Mouse (Mus musculus): ENCODE results near the gene Ndufv2. TPM values are rescaled to one million over a fixed set of nuclear protein-coding genes. Genes with fewer than 3 reads are reported as not detected.

Gene Ndufv2
- polyA plus RNA-seq (2011; ENCODE audit: insufficient read depth, insufficient read length, low read depth, missing spikeins): 211 and 233 TPM in 2 replicates

- TF ChIP-seq EP300 (IDR thresholded peaks at IDR 0.05; ENCODE audit: insufficient read depth, low read depth, low read length): no peak
- no peak for TF ChIP-seq POLR2A (IDR thresholded peaks at IDR 0.05; ENCODE audit: insufficient read depth, low read length)
- TF ChIP-seq CTCF (IDR thresholded peaks at IDR 0.05; ENCODE audit: low read depth, low read length): peak; percentile 50
- Histone ChIP-seq H3K27ac (ENCODE audit: insufficient read depth, low read length) (peak within 1 kb of the TSS; percentile 76), H3K9ac (ENCODE audit: low read depth, poor library complexity, severe bottlenecking) (peak within 1 kb of the TSS; percentile 88), H3K4me1 (ENCODE audit: control insufficient read depth, insufficient read depth, low read length) (no peaks in the 10 kb centered on the region), H3K27me3 (ENCODE audit: control insufficient read depth, insufficient read depth, low read length, poor library complexity, severe bottlenecking) (no peaks in the 10 kb centered on the region), H3K9me3 (replicated peaks; ENCODE audit: control insufficient read depth, insufficient read depth, low read length, poor library complexity, severe bottlenecking) (no peaks in the 10 kb centered on the region), H3K4me3 (ENCODE audit: low read depth, low read length) (peak within 1 kb of the TSS; percentile 92), H3K36me3 (ENCODE audit: control insufficient read depth, insufficient read depth, low read length, poor library complexity, severe bottlenecking) (0 out of 2 replicates have a peak, but pooled peaks cover 3% of the 10 kb centered on the region)
Observed at GRCm38 (mm10) chr17:66101380-66102330, at the start of gene Ndufv2. Gene Ndufv2, minus strand, starts transcription at chr17:66101559.

- no peak overlapping the region for H3K4me3 ChIP-seq (ENCODE audit: low read depth, low read length)
- no peak overlapping the region for H3K27ac ChIP-seq (ENCODE audit: insufficient read depth, low read length)
- TF ChIP-seq CTCF (IDR thresholded peaks at IDR 0.05; ENCODE audit: low read depth, low read length) (peak; percentile 63), EP300 (IDR thresholded peaks at IDR 0.05; ENCODE audit: insufficient read depth, low read depth, low read length) (no peak)
- no peaks in the 10 kb centered on the region for H3K27me3 ChIP-seq (ENCODE audit: control insufficient read depth, insufficient read depth, low read length, poor library complexity, severe bottlenecking)
- H3K4me1 ChIP-seq (ENCODE audit: control insufficient read depth, insufficient read depth, low read length): no peaks in the 10 kb centered on the region
- peaks cover 52% of the 10 kb centered on the region for H3K36me3 ChIP-seq (ENCODE audit: control insufficient read depth, insufficient read depth, low read length, poor library complexity, severe bottlenecking)
- H3K9me3 ChIP-seq (replicated peaks; ENCODE audit: control insufficient read depth, insufficient read depth, low read length, poor library complexity, severe bottlenecking): no peaks in the 10 kb centered on the region
- no peak overlapping the region for H3K9ac ChIP-seq (ENCODE audit: low read depth, poor library complexity, severe bottlenecking)
Observed at GRCm38 (mm10) chr17:66131212-66131611, 29.9 kb upstream of the Ndufv2 start.

GRCm38 (mm10) chr17:66130371-66130770 lies 29.0 kb upstream of the Ndufv2 start:
- no peak overlapping the region for H3K9ac ChIP-seq (ENCODE audit: low read depth, poor library complexity, severe bottlenecking)
- no peak overlapping the region for H3K4me3 ChIP-seq (ENCODE audit: low read depth, low read length)
- peaks cover 2% of the 10 kb centered on the region for H3K4me1 ChIP-seq (ENCODE audit: control insufficient read depth, insufficient read depth, low read length)
- H3K27me3 ChIP-seq (ENCODE audit: control insufficient read depth, insufficient read depth, low read length, poor library complexity, severe bottlenecking): no peaks in the 10 kb centered on the region
- TF ChIP-seq EP300 (IDR thresholded peaks at IDR 0.05; ENCODE audit: insufficient read depth, low read depth, low read length) (no peak), CTCF (IDR thresholded peaks at IDR 0.05; ENCODE audit: low read depth, low read length) (no peak), POLR2A (IDR thresholded peaks at IDR 0.05; ENCODE audit: insufficient read depth, low read length) (no peak)
- H3K9me3 ChIP-seq (replicated peaks; ENCODE audit: control insufficient read depth, insufficient read depth, low read length, poor library complexity, severe bottlenecking): no peaks in the 10 kb centered on the region
- no peak overlapping the region for H3K27ac ChIP-seq (ENCODE audit: insufficient read depth, low read length)
- peaks cover 50% of the 10 kb centered on the region for H3K36me3 ChIP-seq (ENCODE audit: control insufficient read depth, insufficient read depth, low read length, poor library complexity, severe bottlenecking)

GRCm38 (mm10) chr17:66125211-66125610 lies 23.9 kb upstream of the Ndufv2 start:
- no peaks in the 10 kb centered on the region for H3K9me3 ChIP-seq (replicated peaks; ENCODE audit: control insufficient read depth, insufficient read depth, low read length, poor library complexity, severe bottlenecking)
- H3K36me3 ChIP-seq (ENCODE audit: control insufficient read depth, insufficient read depth, low read length, poor library complexity, severe bottlenecking): peaks cover 21% of the 10 kb centered on the region
- 0 out of 2 replicates have a peak overlapping the region, but pooled peaks have one; percentile 3 for H3K9ac ChIP-seq (ENCODE audit: low read depth, poor library complexity, severe bottlenecking)
- H3K4me3 ChIP-seq (ENCODE audit: low read depth, low read length): no peak overlapping the region
- TF ChIP-seq CTCF (IDR thresholded peaks at IDR 0.05; ENCODE audit: low read depth, low read length) (no peak), EP300 (IDR thresholded peaks at IDR 0.05; ENCODE audit: insufficient read depth, low read depth, low read length) (no peak), POLR2A (IDR thresholded peaks at IDR 0.05; ENCODE audit: insufficient read depth, low read length) (no peak)
- no peaks in the 10 kb centered on the region for H3K27me3 ChIP-seq (ENCODE audit: control insufficient read depth, insufficient read depth, low read length, poor library complexity, severe bottlenecking)
- peaks cover 3% of the 10 kb centered on the region for H3K4me1 ChIP-seq (ENCODE audit: control insufficient read depth, insufficient read depth, low read length)
- no peak overlapping the region for H3K27ac ChIP-seq (ENCODE audit: insufficient read depth, low read length)

- Histone ChIP-seq H3K27me3 (ENCODE audit: control insufficient read depth, insufficient read depth, low read length, poor library complexity, severe bottlenecking) (no peaks in the 10 kb centered on the region), H3K4me1 (ENCODE audit: control insufficient read depth, insufficient read depth, low read length) (peaks cover 3% of the 10 kb centered on the region), H3K9me3 (replicated peaks; ENCODE audit: control insufficient read depth, insufficient read depth, low read length, poor library complexity, severe bottlenecking) (no peaks in the 10 kb centered on the region), H3K9ac (ENCODE audit: low read depth, poor library complexity, severe bottlenecking) (peak overlapping the region; percentile 38), H3K4me3 (ENCODE audit: low read depth, low read length) (peak overlapping the region; percentile 61), H3K36me3 (ENCODE audit: control insufficient read depth, insufficient read depth, low read length, poor library complexity, severe bottlenecking) (peaks cover 16% of the 10 kb centered on the region), H3K27ac (ENCODE audit: insufficient read depth, low read length) (peak overlapping the region; percentile 10; the same call in 1 of the 2 replicates)
- TF ChIP-seq EP300 (IDR thresholded peaks at IDR 0.05; ENCODE audit: insufficient read depth, low read depth, low read length) (no peak), POLR2A (IDR thresholded peaks at IDR 0.05; ENCODE audit: insufficient read depth, low read length) (no peak), CTCF (IDR thresholded peaks at IDR 0.05; ENCODE audit: low read depth, low read length) (no peak)
Observed at GRCm38 (mm10) chr17:66123816-66124610, 22.7 kb upstream of the Ndufv2 start.

Measured in ES-Bruce4 (cell line).